Mouse (Mus musculus): ENCODE measurements around the gene Pex26.

DNA sequence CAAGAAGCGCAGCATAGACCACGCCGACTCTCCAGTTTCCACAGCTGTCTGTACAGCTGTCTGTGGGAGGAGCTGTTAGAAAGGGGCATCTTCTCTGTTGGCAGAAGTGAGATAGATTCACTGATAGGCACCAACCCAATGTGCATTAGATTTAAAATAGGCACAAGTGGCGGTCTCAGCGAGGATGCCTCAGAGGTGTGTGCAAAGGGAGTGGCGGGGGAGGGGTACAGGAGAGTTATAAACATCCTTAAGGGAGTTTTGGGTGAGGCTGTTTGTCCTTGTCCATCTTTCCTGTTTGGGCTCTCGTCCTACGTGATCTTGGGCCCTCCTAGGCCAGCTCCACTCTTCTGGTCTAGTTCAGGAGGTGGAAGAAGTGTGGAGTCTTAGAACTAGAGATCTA, 45.0 kb downstream of the Pex26 start:
- TF ChIP-seq POLR2A (IDR thresholded peaks at IDR 0.05; ENCODE audit: extremely low read depth, insufficient read depth, low read length) = no peak
- no peak for TF ChIP-seq CTCF (IDR thresholded peaks at IDR 0.05; ENCODE audit: low read depth, low read length)

Measured in liver, adult 2 months (tissue).